Mouse (Mus musculus): ENCODE data around the gene Limk2.

DNA sequence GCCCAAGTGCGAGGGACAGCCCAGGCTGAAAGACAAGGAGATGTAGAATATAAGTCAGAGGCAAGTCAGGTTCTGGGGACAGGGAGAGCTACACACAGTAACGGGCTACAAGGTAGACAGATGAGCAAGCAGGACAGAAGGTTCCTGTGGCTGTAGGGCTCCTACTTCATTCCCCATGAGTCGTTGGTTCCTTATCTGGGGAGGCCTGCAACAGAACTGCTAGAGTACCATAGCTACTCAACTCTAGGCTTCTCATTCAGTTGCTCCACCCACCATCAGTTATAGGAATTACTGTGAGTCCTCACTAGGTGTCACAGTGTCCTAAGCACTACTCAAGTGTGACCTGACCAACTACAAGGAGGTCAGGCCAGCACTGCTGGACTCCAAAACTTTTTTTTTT lies 6.0 kb downstream of the Limk2 start:
- TF ChIP-seq CTCF (IDR thresholded peaks at IDR 0.05; ENCODE audit: low read depth, low read length) (no peak), POLR2A (IDR thresholded peaks at IDR 0.05; ENCODE audit: borderline replicate concordance, low read depth, low read length) (no peak)
